Mouse (Mus musculus) cortical plate, adult 2 months (tissue): ENCODE data around the gene Ripor3.

ENCODE experiments used
- CTCF ChIP-seq: fragments of 200-500 bp; IDR thresholded peaks from 2 replicates; pipeline ENCODE4 v1.5.1; 2011; ENCODE audit warnings: mild to moderate bottlenecking, control low read depth, low read length; ENCODE audit not compliant: insufficient read depth; ENCODE audit errors: extremely low read depth
- POLR2A ChIP-seq: fragments of 200-500 bp; IDR thresholded peaks from 2 replicates; pipeline ENCODE4 v1.6.1; 2011; ENCODE audit warnings: mild to moderate bottlenecking, low read length, control low read depth; ENCODE audit not compliant: insufficient read depth; ENCODE audit errors: extremely low read depth

DNA sequence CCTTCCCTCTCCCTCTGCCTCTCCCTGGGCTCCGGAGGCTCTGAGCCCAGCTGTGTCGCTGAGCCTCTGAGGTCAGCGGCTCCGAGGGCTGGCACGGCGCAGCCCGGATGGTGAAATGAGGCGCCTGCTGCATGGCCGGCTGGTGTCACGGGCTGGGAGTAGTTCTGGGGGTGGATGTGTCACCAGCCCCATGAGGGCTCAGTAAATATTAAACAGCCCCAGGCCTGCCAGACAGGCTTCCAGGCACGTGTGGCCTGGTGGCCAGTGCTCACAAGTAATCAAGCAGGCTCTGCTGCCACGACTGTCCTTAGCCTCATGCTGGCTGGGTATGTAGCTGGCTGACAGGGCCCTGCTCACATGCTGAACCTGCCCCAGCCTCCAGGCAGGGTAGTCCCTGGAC, 7.0 kb downstream of the Ripor3 start:
- TF ChIP-seq CTCF (no peak), POLR2A (no peak)
